Mouse (Mus musculus) 3134 (cell line): ENCODE results near the gene Olfr125.

Source experiments
- DNase-seq: peaks from one replicate; pipeline ENCODE4 v3.0.0-alpha.2; 2011; ENCODE audit warnings: low spot score; ENCODE audit not compliant: insufficient read length; ENCODE audit errors: extremely low read depth

The Olfr125 gene

DNA sequence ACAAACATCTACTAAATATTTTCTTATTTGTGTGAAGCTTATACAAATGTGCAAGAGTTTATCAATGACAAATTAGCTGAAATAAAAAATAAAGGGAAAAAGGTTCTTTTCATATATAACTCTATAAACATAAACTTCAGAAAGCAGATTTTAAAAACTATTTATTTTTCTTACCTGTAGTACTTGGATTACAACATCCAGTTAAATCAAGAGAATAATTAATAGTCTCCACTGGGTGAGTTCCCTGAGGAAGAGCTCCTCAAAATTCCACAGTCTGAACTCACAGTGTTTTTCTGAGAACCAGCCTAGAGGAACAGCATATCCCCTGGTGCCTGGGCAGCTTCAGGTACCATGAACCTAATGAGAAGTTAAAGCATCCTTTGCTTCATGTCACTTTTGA lies at the start of gene Olfr125:
Gene Olfr125, plus strand, starts transcription at position 301 of the 400 bp plus-strand sequence.
- no peak for DNase-seq

DNA sequence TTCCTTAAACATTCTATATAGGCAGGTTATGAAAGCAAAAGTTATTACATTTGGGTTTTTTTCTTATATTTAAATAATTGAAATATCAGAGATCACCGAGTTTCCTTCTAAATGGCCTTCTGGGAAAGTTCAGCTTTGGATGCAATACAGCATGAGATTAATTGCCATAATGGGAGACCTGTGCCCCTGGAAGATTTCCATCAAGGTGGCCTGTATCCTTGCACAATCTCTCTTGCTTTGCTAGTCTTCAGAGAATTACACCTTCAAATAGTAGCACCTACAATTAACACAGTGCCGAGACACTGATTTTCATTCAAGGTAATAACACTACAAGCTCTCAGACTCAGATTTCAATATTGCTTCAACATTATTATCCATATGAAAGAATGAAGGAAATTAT lies 39.5 kb upstream of the Olfr125 start, which contains the start of gene Olfr123:
Gene Olfr123, plus strand, starts transcription at position 301 of the 400 bp plus-strand sequence.
- no peak for DNase-seq

GRCm38 (mm10) chr17:37799588-37799987 lies 33.2 kb upstream of the Olfr125 start, which contains the start of gene Olfr124:
Olfr124 (plus strand) TSS chr17:37799888.
- DNase-seq = no peak

DNA sequence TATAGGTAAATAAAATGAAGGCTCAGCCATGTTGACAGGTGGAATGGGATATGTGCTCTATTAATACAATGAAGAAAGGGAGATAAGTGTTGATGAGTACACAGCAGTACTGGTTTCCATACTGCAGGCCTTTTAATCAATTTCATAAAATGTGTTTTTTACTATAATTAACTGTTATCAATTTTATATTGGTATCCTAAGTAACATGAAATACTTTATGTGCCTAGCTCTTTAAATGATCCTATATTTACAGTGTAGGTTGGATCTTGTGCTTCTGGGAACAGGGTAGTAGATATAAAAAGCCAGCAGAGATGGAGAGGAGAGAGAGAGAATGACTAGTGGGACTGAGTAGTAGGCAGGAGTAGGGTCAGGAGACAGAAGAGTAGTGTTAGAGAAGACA lies 14.4 kb downstream of the Olfr125 start, which contains the start of gene Olfr126:
Gene Olfr126, plus strand, starts transcription at position 301 of the 400 bp plus-strand sequence.
- DNase-seq = no peak

GRCm38 (mm10) chr17:37863901-37864300 lies 31.2 kb downstream of the Olfr125 start:
- DNase-seq = no peak

DNA sequence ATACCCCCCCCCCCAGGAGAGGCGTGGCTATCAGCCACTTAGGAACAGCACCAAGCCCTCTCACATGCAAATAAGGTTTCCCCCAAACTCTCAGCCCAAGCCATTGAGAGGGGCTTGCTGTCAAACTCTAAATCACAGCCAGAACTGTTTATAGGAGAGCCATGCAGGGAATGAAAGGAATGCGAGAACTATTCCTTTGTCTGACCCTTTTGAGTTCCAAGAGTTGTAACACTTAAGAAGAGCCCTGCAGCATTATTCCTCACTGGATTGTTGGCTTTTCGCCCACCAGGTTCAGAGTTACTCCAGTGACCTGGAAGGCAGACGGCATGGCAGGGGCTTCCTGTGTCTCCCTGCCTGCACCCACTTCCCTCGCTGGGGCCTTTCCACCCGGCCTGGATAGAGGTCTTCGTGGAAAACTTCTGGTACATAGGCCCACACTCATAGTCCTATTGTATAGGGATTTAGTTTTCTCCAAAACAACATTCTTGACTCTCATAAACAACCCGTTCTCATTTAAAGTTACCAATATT lies 37.0 kb downstream of the Olfr125 start:
- no peak for DNase-seq

- no peak for DNase-seq
These were observed 41.1 kb downstream of the Olfr125 start for GRCm38 (mm10) chr17:37873830-37874229.
